Mouse (Mus musculus) left cerebral cortex, postnatal 25 days (tissue): ENCODE measurements at regions not wholly inside any gene's neighbourhood (a gene's known extent, or its start where the extent isn't known, plus 50 kb on each side); places are given as distances from the start of the nearest gene placed in this dataset.
"Not testable (repeated sequence)": the region's sequence is repeated elsewhere in the genome, so short reads cannot be mapped to it uniquely, and the experiment has no call there.

Experiments used
- DNase-seq, 2 experiments: peaks; one replicate each; pipeline ENCODE4 v3.0.0; 2022; ENCODE audit warnings: low spot score in 2 of 2, mixed read lengths in 1 of 2
- intact Hi-C: fragments of 180-260 bp; cut with DNase I; formaldehyde crosslinking; loops from one replicate; pipeline ENCODE4 v1.15.1; 2025

DNA sequence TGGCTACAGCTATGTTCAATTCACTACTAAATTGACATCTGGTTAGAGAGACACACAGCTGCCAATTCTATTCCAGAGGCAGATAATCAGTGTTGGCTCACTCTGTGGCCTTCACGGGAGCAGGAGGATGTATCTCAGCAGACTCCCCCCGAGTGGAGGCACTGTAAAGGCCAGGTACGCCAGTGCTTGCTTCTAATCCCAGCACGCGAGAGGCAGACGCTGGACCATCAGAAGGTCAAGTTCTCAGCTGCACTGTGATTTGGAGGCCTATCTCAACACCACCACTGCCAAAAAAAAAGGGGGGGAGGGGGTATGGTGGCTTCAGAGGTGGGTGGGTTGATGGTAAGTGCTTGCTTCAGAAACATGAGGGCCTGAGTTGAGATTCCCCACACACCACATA is 90.1 kb upstream of the Dyrk2 start:
- intact Hi-C loops = no loop called here
- no peak for DNase-seq

DNA sequence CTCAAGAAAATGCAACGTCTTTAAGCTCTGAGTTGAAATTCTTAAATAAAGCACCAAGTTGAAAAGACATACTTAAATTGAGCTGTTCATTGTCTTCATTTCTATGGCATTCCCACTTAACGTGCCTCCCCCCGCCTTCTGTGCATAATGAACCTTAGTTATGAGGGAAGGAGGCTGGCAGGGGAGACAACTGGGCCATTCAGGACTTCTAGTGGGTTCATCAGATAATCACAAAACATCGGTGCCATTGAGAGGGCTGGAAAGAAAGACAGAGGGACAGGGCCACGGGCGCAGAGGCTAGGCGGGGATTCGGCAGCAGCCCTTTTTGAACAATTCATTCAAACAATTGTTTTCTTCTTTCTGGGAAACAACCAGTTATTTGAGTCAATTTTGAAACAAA is 89.6 kb upstream of the Dyrk2 start:
- DNase-seq = no peak
- intact Hi-C loops = loop anchor here (5.0 kb wide), 1 partner anchor 372 kb away; no protein-coding TSS in a partner anchor

DNA sequence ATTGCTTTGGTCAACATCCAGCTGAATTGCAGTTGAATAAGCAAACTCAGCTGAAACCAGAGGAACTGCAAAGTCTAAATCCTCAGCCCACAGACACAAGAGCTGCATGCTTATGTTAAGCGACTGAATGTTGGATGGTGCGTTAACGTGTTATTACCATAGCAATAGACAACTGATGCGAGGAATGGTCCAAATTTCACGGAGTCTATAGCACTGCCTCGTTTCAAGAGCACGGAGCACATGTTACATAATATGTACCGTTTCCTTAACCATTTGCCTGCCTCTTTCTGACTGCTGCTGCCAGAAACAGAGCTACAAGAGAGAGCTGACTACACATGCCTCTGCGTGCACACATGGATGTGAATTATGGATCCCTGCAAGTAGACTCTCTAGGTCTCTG is 86.3 kb upstream of the Dyrk2 start:
- intact Hi-C loops = loop anchor here (5.0 kb wide), 1 partner anchor 369 kb away; no protein-coding TSS in a partner anchor

DNA sequence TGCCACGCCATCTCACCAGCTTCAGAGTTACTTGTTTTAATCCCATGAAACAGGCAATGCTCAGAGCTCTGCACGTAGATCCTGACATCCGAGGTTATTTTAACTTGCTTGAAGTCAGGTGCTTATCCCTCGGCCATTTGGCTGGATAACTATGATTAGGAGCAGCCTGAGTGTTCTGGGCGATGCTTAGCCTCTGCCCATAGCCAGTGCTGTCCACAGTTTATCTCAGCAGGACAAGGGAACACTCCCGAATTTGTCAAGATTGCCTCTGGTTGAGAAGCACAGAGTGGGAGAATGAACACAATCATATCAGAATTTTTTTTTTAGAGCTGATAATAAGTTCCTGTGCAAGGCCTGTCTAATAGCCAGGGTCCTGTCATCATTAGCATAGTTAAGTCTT is 83.4 kb upstream of the Dyrk2 start:
- intact Hi-C loops = no loop called here

More for the DNA sequence above, 86.3 kb upstream of the Dyrk2 start:
- peak; percentile 49 to 72 for DNase-seq

DNA sequence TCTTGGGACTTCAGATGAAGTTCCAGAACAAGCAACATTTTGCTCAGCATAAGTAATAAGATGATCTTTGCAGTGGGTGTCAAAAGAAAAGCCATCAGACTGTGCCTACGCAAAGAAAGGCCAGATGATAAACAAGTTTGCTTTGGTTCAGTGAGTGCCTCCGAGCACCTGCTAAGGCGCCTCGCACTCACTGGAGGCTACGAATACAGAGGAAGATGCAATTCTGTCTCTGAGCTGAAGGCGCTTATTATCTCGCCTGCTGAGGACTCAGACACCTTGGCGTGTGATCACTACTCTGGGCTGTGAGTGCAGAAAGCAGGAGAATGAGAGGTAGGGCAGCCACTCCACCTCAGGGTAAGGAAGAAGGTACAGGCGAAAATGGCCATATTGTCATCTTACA is 82.7 kb upstream of the Dyrk2 start:
- intact Hi-C loops = no loop called here
- no peak for DNase-seq

More for the DNA sequence above, 83.4 kb upstream of the Dyrk2 start:
- no peak for DNase-seq

DNA sequence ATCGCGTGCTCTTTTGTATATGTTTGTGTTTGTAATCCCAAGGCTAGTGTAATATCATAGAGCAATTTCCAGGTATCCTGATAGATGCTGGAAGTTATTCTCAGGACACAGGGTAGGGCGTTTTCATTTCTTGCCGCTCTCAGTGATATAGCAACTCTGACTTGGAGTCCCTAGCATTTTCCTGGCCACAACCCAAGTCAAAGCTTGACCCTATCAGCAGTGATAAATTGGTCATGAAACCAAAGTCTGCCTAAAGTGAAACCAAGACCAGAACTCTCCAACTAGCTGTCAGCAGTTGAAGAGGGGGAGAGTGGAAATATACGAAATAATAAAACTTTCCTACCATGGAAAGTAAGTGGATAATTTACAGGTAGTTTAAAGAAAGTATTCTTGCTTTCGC is 77.7 kb upstream of the Dyrk2 start:
- no peak for DNase-seq
- intact Hi-C loops = no loop called here

DNA sequence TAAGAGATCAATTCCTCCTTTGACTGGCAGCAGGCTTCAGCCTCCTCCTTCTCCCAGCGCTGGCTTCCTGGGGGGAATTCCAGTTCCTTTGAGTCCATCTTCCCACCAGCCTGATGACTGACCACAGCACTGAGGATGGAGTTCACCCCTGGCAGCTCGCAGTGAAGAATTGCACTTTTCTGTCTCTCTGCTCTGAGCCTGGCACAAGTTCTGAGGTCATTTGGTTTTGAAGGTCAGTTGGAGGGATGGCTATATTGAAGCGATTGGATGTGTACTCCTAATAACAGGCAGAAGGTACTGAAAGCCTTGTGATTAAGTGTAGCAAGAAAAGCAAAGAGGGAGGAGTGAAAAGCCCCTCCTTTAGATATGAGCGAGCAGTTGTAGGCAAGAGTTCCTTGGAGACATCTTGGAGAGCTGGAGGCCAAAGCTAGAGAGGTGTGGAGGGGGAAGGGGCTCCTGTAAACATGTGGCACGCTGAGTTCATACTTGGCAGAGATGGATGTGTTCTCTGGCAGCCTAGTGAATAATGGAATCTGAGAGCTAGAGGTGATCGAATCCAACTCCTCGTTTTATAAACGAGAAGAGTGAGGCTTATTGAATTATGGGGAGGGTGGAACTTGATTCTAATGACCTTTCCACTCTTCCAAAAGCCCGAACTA is 77.1 kb upstream of the Dyrk2 start:
- no peak for DNase-seq

DNA sequence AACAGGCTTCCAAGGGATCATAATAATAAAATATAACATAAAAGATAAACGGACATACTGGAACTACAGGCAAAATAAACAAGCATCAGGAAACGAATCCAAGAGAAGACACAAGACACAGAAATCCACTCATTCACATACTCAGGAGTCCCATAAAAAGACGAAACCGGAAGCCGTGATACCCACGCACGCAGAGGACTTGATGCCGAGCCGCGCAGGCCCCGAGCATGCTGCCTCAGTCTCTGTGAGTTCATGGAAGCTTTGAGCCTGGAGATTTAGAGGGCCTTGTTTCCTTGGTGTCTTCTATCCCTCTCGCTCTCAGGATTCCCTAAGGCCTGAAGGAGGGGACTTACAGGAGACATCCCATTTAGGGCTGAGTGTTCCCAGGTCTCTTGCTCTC is 57.3 kb upstream of the Dyrk2 start:
- DNase-seq = no peak

More for the DNA sequence above, 77.1 kb upstream of the Dyrk2 start:
- intact Hi-C loops = no loop called here

DNA sequence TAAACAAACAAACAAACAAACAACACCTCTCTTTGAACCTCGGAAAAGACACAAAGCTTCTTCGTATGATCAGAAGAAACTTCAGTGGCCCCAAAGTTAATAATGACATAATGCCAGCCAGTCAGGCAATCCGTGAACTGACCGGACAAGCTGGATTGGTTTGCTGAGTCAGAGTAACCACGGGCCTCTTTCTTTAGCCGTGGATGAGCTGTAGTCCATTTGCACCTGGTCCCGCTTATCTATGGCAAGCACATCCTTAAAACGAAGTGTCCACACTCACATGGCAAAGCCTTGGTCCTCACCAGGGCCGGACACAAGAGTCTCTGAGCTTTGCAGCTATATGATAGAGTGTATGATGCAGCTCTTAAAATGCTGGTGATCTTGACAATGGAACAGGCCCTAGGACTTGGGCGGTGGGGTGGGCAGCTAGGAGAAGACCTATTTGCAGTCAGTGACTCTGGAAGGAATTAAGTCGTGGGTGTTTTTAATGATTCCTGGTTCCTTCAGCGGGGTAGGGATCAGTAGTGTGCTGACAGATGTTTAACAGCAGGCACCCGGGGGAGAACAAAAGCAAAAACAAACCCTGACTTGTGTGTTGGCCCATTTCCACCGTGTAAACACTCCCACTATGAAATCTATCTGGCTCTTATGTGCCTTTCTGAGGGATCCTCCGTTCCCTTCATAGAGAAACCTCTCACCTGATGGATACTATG is 53.6 kb upstream of the Dyrk2 start:
- intact Hi-C loops = no loop called here
- no peak for DNase-seq

More for the DNA sequence above, 57.3 kb upstream of the Dyrk2 start:
- intact Hi-C loops = no loop called here

DNA sequence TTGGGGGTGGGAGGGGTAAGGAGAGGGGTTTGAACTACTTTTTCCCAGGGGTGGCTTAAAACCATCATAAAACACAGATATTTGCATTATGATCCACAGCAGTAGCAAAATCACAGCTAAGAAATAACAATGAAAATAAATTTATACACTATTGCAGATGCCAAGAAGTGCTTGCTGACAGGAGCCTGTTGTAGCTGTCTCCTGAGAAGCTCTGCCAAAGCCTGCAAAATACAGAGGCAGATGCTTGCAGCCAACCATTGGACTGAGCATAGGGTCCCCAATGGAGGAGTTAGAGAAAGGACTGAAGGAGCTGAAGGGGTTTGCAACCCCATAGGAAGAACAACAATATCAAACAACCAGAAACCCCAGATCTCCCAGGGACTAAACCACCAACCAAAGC is 52.1 kb upstream of the Dyrk2 start:
- intact Hi-C loops, DNase-seq: not testable (repeated sequence)
